Mouse (Mus musculus) retina, postnatal 1 day (tissue): ENCODE data around the gene Rsph3b.
A peak's percentile ranks its signal among the peaks of the same experiment; 100 is the strongest.
"Not testable (repeated sequence)": the region's sequence is repeated elsewhere in the genome, so short reads cannot be mapped to it uniquely, and the experiment has no call there.

ENCODE experiments used
- DNase-seq: peaks from one replicate; pipeline ENCODE4 v3.0.0-alpha.2; 2012

The Rsph3b gene

DNA sequence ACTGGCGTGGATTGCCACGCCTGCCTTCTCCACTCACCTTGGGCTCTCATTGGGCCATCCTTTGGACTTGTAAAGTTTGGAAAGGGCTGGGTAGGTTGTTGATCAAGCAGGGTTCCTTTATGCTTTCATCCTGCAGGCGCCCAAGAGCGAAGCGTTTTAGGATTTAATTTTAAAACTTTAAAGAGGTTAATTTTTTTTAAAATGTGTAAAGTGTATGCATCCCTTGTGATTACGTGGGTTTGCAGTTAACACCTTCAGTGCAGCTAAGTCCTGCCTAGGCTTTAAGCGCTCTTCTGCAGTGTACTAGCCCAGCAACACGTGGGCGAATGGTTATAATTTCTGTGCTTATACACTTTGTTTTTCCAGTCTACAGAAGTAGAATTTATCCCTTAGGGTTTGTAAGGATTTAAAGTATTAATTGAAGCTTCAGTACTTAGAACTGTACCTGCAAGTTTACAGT lies 317 bp upstream of the Rsph3b start:
- DNase-seq: not testable (repeated sequence)

GRCm38 (mm10) chr17:6947637-6947983 lies 872 bp downstream of the Rsph3b start:
- DNase-seq: not testable (repeated sequence)

- DNase-seq: not testable (repeated sequence)
Observed at GRCm38 (mm10) chr17:6942560-6942959, 5.9 kb downstream of the Rsph3b start.

- DNase-seq: not testable (repeated sequence)
Observed at GRCm38 (mm10) chr17:6931625-6932024, 16.9 kb downstream of the Rsph3b start.

DNA sequence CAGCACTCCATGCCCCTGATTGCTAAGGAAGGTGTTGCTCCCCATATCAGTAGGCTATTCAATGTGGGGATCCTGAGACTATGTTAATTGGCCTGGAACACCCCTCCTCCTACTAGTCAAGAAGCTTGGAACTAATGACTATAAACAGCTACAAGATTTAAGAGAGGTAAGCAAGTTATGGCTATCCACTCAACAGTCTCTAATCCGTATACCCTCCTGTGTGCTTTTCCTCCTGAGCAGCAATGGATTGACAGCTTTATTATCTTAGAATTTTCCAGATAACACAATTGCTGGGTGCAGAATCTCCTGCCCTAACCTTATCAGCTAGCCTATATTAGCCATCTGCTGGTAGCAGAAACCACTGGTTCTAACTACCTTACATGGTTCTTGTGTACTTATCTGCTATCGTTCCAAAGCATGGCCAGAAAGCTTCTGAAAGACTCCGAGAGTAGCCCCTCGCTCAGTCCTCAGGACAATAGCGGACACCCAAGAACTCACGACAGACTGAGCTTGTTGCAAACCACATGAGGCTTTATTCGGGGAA lies 28.1 kb downstream of the Rsph3b start:
- not testable (repeated sequence) for DNase-seq

- not testable (repeated sequence) for DNase-seq
Observed at GRCm38 (mm10) chr17:6919388-6919787, 29.1 kb downstream of the Rsph3b start.

GRCm38 (mm10) chr17:6915282-6915681 lies 33.2 kb downstream of the Rsph3b start:
- not testable (repeated sequence) for DNase-seq

DNA sequence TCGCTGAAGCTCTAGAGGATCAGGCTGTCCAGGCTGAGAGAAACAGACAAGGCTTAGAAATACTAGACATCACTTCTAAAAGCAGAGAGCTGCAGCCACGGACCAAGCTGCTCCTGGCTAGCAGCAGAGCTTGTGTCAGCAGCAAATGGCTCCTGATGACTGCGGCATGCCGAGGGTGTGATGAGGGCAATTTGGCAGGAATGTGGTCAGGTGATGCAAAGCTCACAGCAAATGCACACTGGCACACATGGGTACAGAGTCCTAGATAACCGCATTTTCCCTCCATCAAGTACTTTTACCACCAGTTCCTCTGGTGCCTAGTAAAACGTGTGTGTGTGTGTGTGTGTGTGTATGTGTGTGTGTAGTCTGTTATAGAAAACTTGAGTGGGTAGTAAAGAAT lies 34.4 kb downstream of the Rsph3b start:
- not testable (repeated sequence) for DNase-seq

GRCm38 (mm10) chr17:6900361-6900760 lies 48.1 kb downstream of the Rsph3b start:
- not testable (repeated sequence) for DNase-seq

- DNase-seq: not testable (repeated sequence)
Observed at GRCm38 (mm10) chr17:6897996-6898562, 50.4 kb downstream of the Rsph3b start.

GRCm38 (mm10) chr17:6896756-6897155 lies 51.7 kb downstream of the Rsph3b start:
- DNase-seq: no peak

GRCm38 (mm10) chr17:6893332-6893731 lies 55.1 kb downstream of the Rsph3b start:
- no peak for DNase-seq

DNA sequence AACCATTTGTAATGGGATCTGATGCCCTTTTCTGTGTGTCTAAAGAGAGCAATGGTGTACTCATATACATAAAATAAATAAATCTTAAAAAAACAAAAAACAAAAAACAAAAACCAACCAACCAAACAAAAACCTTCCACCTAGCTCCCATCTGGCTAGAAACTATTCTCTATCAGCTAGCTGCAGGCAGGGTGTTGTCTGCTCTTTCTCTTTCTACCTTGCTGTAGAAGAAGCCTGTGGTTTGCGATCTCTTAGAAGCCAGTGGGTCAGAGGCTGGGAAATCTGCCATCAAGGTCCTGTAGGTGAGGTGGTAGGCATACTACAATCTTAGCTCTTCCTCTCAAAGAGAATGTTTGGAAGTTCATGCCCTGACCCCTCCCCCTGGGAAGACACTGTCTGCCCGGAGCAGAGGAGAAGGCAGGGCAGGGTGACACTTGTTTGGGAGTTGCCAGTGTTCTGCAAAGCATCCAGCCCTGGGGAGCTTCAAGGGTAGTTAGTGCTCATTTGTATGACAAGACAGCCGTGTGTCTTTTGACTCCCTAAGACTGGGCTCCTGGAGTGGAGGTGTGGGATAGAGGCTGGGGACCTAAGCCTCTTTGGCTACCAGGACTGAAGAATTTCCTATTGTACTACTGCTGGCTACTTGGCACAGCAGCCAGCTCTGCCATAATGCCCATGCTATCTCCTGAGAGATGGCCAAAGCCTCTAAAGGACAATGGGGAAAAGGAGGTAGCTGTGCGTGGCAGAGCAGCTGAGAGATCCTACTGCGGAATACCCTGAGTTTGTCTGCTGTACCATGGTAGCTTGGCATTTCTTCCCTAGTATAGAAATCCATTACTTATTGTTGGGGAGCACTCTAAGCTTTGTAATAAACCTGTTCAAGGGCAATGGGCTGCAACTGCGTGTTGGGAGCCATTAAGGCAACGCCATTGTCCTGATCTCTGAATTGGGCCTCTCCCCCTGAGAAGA lies 56.2 kb downstream of the Rsph3b start:
- no peak for DNase-seq

- DNase-seq: no peak
Observed at GRCm38 (mm10) chr17:6886445-6886844, 62.0 kb downstream of the Rsph3b start.

GRCm38 (mm10) chr17:6884531-6884930 lies 64.0 kb downstream of the Rsph3b start:
- DNase-seq: peak; percentile 34

- no peak for DNase-seq
Observed at GRCm38 (mm10) chr17:6881306-6881705, 67.2 kb downstream of the Rsph3b start.

DNA sequence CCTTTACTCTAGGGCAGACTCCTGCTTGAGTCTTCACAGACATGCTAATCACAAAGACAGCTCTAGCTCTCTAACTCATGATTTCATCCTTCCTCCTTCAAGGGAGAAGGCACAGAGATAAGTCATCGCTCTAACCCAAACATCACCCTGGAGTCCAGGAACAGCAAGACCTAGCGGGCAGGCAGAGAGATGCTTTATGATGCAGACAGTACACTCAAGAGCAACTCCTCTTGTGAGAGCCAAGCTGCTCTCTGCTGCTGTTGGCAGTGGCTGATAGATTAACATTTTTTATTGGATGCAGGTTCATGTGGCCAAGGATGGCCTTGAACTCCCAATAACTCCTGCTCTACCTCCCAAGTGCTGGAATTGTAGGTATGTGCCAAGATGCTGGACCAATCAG lies 77.1 kb downstream of the Rsph3b start:
- no peak for DNase-seq

- no peak for DNase-seq
Observed at GRCm38 (mm10) chr17:6868810-6869209, 79.7 kb downstream of the Rsph3b start.

DNA sequence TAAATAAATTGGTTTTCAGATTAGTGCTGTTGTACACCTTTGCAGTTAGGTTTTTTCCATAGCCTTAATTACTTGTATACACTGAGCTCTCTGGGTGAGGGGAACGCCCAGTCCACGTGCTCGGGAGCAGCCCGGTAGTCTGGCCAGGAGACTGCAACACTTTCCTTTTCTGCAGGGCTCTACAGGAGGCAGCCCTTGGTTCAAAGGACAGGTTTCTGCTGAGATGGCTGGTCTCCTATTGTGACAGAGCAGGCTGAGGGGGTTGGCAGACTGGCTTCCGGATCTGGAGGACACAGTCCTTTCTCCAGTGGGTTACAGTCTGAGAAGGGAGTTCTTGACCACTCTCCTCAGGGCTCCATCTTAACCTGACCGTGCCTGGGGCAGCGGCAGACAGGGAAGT lies 80.7 kb downstream of the Rsph3b start:
- DNase-seq: no peak

DNA sequence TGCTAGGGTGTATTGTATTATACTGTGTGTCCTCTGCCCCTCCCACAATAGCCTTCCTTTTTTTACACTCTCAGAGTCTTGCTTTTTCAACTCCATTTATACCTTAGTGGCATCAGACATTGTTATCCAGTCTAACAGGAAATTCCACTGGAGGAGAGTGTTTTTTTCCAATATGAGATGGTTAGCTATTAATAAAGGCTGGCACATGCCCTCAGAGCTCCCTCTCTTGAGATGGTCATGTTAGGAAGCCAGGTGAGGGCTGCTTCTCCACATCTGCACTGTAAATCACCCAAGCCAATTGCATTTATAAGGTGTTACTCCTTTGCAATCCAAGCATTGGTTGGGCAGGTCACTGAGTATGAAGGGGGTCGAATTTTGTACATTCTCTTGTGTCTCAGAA lies 81.9 kb downstream of the Rsph3b start:
- DNase-seq: no peak

DNA sequence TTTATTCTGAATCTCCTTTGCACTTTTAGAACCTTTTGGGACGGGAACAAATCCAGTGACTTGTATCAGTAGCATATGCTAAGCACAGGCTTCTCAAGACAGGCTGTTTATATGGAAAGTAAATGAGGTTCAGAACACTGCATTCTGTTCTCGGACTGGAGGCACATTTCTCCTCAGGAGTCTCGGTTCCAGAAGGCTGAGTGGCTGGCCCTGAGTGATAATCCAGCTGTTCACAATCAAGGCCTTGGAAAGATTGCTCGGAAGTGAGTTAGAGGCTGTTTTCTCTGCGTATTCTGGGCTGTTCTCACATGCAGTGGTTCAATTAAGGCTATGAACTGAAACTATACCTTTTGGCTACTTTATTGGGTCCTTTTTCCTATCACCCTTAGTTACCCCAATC lies 82.9 kb downstream of the Rsph3b start:
- no peak for DNase-seq

- DNase-seq: no peak
Observed at GRCm38 (mm10) chr17:6864869-6865268, 83.6 kb downstream of the Rsph3b start.

- DNase-seq: no peak
Observed at GRCm38 (mm10) chr17:6863521-6863920, 85.0 kb downstream of the Rsph3b start.
